Mouse (Mus musculus): ENCODE measurements around the gene Mlh3. TPM values are rescaled to one million over a fixed set of nuclear protein-coding genes. Genes with fewer than 3 reads are reported as not detected.
A peak's percentile ranks its signal among the peaks of the same experiment; 100 is the strongest.

The Mlh3 gene
- polyA plus RNA-seq, 1 experiment from 2014 or later, result 11.8 TPM

DNA sequence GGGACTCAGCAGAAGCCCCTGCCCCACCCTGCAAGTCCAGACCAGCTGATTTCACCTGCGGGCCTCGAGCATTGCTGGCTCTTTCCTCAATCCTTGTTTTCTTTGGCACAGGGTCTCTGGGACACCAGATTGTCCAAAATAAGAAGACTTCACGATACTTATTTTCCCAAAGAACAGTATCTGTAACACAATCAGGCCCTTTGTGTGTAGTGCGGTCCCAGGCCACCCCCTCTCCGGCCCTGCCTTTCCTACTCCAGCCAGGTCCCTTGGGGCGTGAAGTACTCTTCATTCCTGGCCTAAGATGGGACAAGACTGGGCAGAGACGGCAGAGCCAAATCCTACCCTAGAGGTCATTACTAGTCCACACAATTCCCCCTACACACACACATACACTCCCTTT lies 68.2 kb downstream of the Mlh3 start:
- no peak overlapping the region for H3K27ac ChIP-seq (ENCODE audit: low read depth, low read length)
- no peaks in the 10 kb centered on the region for H3K36me3 ChIP-seq (ENCODE audit: control insufficient read depth, insufficient read depth, low read length)
- no peaks in the 10 kb centered on the region for H3K27me3 ChIP-seq (ENCODE audit: control insufficient read depth, insufficient read depth, low read length)
- ATAC-seq (ENCODE audit: low read depth), result no peak
- H3K9me3 ChIP-seq (ENCODE audit: control insufficient read depth, low read length), result no peaks in the 10 kb centered on the region
- 0 out of 2 replicates have a peak, but pooled peaks cover 4% of the 10 kb centered on the region for H3K4me1 ChIP-seq (ENCODE audit: control insufficient read depth, insufficient read depth, low read length)
- no peak overlapping the region for H3K4me3 ChIP-seq (ENCODE audit: low read depth, low read length)
- no peak overlapping the region for H3K9ac ChIP-seq (replicated peaks; ENCODE audit: low read depth, low read length)
- 85% methylated on average over 7 of the region's 7 CpGs for WGBS
- no peak overlapping the region for H3K4me2 ChIP-seq (ENCODE audit: low read depth, low read length)

DNA sequence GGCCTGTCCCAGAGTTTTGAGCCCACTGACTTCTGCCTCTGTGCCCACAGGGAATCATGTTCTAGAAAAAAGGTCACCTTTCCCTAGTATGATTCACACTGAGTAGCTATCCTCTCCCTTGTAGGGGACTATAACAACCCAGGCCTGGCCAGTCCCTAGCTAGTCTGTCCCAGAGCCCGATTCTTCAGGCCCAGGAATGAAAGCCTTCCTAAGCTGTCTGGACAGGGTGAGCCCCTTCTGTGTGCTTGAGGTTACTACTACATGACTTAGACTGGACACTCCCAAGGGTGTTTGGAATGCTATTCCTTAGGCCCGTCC lies 68.6 kb downstream of the Mlh3 start:
- WGBS, result 79% methylated on average over 2 of the region's 2 CpGs
- no peaks in the 10 kb centered on the region for H3K27me3 ChIP-seq (ENCODE audit: control insufficient read depth, insufficient read depth, low read length)
- H3K4me2 ChIP-seq (ENCODE audit: low read depth, low read length), result no peak overlapping the region
- no peaks in the 10 kb centered on the region for H3K9me3 ChIP-seq (ENCODE audit: control insufficient read depth, low read length)
- no peaks in the 10 kb centered on the region for H3K36me3 ChIP-seq (ENCODE audit: control insufficient read depth, insufficient read depth, low read length)
- H3K9ac ChIP-seq (replicated peaks; ENCODE audit: low read depth, low read length), result no peak overlapping the region
- H3K4me1 ChIP-seq (ENCODE audit: control insufficient read depth, insufficient read depth, low read length), result 0 out of 2 replicates have a peak, but pooled peaks cover 4% of the 10 kb centered on the region
- H3K27ac ChIP-seq (ENCODE audit: low read depth, low read length), result no peak overlapping the region
- peak; percentile 41; the same call in 1 of the 2 replicates for ATAC-seq (ENCODE audit: low read depth)
- H3K4me3 ChIP-seq (ENCODE audit: low read depth, low read length), result no peak overlapping the region

- H3K9ac ChIP-seq (replicated peaks; ENCODE audit: low read depth, low read length), result no peak overlapping the region
- H3K9me3 ChIP-seq (ENCODE audit: control insufficient read depth, low read length), result no peaks in the 10 kb centered on the region
- H3K4me1 ChIP-seq (ENCODE audit: control insufficient read depth, insufficient read depth, low read length), result 0 out of 2 replicates have a peak, but pooled peaks cover 4% of the 10 kb centered on the region
- H3K27me3 ChIP-seq (ENCODE audit: control insufficient read depth, insufficient read depth, low read length), result no peaks in the 10 kb centered on the region
- no peak overlapping the region for H3K4me3 ChIP-seq (ENCODE audit: low read depth, low read length)
- ATAC-seq (ENCODE audit: low read depth), result peak; percentile 68
- no peak overlapping the region; the same call in 1 of the 2 replicates for H3K27ac ChIP-seq (ENCODE audit: low read depth, low read length)
- WGBS, result 17% methylated on average over 24 of the region's 24 CpGs
- no peak overlapping the region for H3K4me2 ChIP-seq (ENCODE audit: low read depth, low read length)
- H3K36me3 ChIP-seq (ENCODE audit: control insufficient read depth, insufficient read depth, low read length), result no peaks in the 10 kb centered on the region
Observed at GRCm38 (mm10) chr12:85200929-85201829, 69.2 kb downstream of the Mlh3 start.

GRCm38 (mm10) chr12:85199954-85200353 lies 70.4 kb downstream of the Mlh3 start:
- WGBS, result 100% methylated on average over 1 of the region's 1 CpGs
- ATAC-seq (ENCODE audit: low read depth), result no peak
- H3K36me3 ChIP-seq (ENCODE audit: control insufficient read depth, insufficient read depth, low read length), result no peaks in the 10 kb centered on the region
- no peak overlapping the region for H3K4me2 ChIP-seq (ENCODE audit: low read depth, low read length)
- no peaks in the 10 kb centered on the region for H3K27me3 ChIP-seq (ENCODE audit: control insufficient read depth, insufficient read depth, low read length)
- H3K4me1 ChIP-seq (ENCODE audit: control insufficient read depth, insufficient read depth, low read length), result 0 out of 2 replicates have a peak, but pooled peaks cover 4% of the 10 kb centered on the region
- no peak overlapping the region for H3K27ac ChIP-seq (ENCODE audit: low read depth, low read length)
- H3K4me3 ChIP-seq (ENCODE audit: low read depth, low read length), result no peak overlapping the region
- H3K9ac ChIP-seq (replicated peaks; ENCODE audit: low read depth, low read length), result no peak overlapping the region
- H3K9me3 ChIP-seq (ENCODE audit: control insufficient read depth, low read length), result no peaks in the 10 kb centered on the region

DNA sequence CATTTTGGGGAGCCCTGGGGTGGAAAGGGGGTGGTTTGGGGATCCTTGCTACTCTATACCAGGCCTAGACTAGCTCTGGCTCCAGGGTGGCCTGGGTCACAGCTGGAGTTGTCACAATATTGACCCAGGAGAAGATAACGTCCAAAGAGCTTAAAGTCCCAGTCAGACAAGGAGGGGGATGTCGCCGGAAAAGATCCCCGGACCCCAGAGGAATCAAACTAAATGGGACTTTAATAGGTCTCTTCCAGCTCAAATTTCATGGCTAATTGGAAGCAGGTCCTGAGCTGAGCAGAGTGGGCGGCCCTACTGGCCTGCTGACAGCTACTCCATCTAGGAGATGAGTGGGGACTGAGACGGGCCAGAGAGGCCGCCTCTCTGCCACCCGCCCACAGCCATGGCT lies 72.5 kb downstream of the Mlh3 start:
- H3K9me3 ChIP-seq (ENCODE audit: control insufficient read depth, low read length), result no peaks in the 10 kb centered on the region
- no peaks in the 10 kb centered on the region for H3K36me3 ChIP-seq (ENCODE audit: control insufficient read depth, insufficient read depth, low read length)
- H3K4me3 ChIP-seq (ENCODE audit: low read depth, low read length), result no peak overlapping the region
- no peak overlapping the region for H3K4me2 ChIP-seq (ENCODE audit: low read depth, low read length)
- H3K4me1 ChIP-seq (ENCODE audit: control insufficient read depth, insufficient read depth, low read length), result 0 out of 2 replicates have a peak, but pooled peaks cover 6% of the 10 kb centered on the region
- H3K27ac ChIP-seq (ENCODE audit: low read depth, low read length), result no peak overlapping the region
- ATAC-seq (ENCODE audit: low read depth), result no peak
- no peaks in the 10 kb centered on the region for H3K27me3 ChIP-seq (ENCODE audit: control insufficient read depth, insufficient read depth, low read length)
- 38% methylated on average over 8 of the region's 8 CpGs for WGBS
- no peak overlapping the region for H3K9ac ChIP-seq (replicated peaks; ENCODE audit: low read depth, low read length)

DNA sequence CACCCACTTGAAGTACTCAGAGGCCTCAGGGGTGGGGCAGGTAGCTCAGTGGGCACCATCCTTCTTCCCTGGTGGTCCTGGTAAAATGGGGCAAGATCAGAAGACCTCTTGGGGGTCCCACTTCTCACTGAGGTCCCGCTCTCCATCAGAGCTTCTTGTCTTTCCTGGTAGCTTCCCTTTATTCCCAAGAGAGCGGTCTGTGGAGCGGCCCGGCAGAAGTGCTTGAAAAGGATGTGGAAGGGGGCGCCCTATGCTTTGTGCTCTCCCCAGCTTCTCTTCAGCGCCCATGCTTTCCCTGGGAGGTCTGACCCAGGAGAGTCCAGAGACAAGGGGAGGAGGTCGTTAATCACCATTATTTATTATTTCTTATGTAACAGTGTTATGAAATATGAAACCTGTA lies 73.0 kb downstream of the Mlh3 start:
- H3K9ac ChIP-seq (replicated peaks; ENCODE audit: low read depth, low read length), result no peak overlapping the region
- no peaks in the 10 kb centered on the region for H3K36me3 ChIP-seq (ENCODE audit: control insufficient read depth, insufficient read depth, low read length)
- H3K4me1 ChIP-seq (ENCODE audit: control insufficient read depth, insufficient read depth, low read length), result 0 out of 2 replicates have a peak, but pooled peaks cover 8% of the 10 kb centered on the region
- H3K27ac ChIP-seq (ENCODE audit: low read depth, low read length), result no peak overlapping the region
- WGBS, result 71% methylated on average over 7 of the region's 7 CpGs
- no peak overlapping the region for H3K4me2 ChIP-seq (ENCODE audit: low read depth, low read length)
- no peak overlapping the region for H3K4me3 ChIP-seq (ENCODE audit: low read depth, low read length)
- no peaks in the 10 kb centered on the region for H3K27me3 ChIP-seq (ENCODE audit: control insufficient read depth, insufficient read depth, low read length)
- no peak for ATAC-seq (ENCODE audit: low read depth)
- H3K9me3 ChIP-seq (ENCODE audit: control insufficient read depth, low read length), result no peaks in the 10 kb centered on the region

- Histone ChIP-seq H3K27ac (ENCODE audit: low read depth, low read length) (no peak overlapping the region), H3K4me1 (ENCODE audit: control insufficient read depth, insufficient read depth, low read length) (0 out of 2 replicates have a peak, but pooled peaks cover 5% of the 10 kb centered on the region), H3K9me3 (ENCODE audit: control insufficient read depth, low read length) (no peaks in the 10 kb centered on the region), H3K4me3 (ENCODE audit: low read depth, low read length) (no peak overlapping the region), H3K4me2 (ENCODE audit: low read depth, low read length) (no peak overlapping the region), H3K36me3 (ENCODE audit: control insufficient read depth, insufficient read depth, low read length) (no peaks in the 10 kb centered on the region), H3K9ac (replicated peaks; ENCODE audit: low read depth, low read length) (no peak overlapping the region), H3K27me3 (ENCODE audit: control insufficient read depth, insufficient read depth, low read length) (no peaks in the 10 kb centered on the region)
- WGBS, result 92% methylated on average over 9 of the region's 10 CpGs
- no peak for ATAC-seq (ENCODE audit: low read depth)
Observed at GRCm38 (mm10) chr12:85196191-85196590, 74.2 kb downstream of the Mlh3 start.

DNA sequence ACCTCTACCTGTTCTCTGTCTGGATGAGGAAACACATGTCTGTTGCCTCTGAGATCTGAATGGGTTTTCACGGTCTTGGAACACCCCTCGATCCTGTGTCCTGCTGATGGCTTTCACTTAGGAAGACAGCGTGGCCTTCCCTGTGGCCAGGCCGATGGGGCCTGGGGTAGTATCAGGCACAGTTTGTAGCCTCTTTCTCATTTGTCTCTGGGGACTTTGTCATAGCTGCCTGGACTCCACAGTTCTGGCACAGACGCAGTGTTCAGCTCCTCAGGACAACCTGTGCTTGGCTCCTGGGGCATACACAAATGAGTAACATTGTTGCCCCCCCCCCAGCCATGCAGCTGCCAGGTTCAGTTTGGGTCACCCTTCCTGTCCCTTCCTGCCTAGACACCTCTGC lies 75.3 kb downstream of the Mlh3 start:
- Histone ChIP-seq H3K4me1 (ENCODE audit: control insufficient read depth, insufficient read depth, low read length) (0 out of 2 replicates have a peak, but pooled peaks cover 4% of the 10 kb centered on the region), H3K27me3 (ENCODE audit: control insufficient read depth, insufficient read depth, low read length) (no peaks in the 10 kb centered on the region), H3K4me2 (ENCODE audit: low read depth, low read length) (no peak overlapping the region), H3K9ac (replicated peaks; ENCODE audit: low read depth, low read length) (no peak overlapping the region), H3K36me3 (ENCODE audit: control insufficient read depth, insufficient read depth, low read length) (no peaks in the 10 kb centered on the region), H3K9me3 (ENCODE audit: control insufficient read depth, low read length) (no peaks in the 10 kb centered on the region), H3K27ac (ENCODE audit: low read depth, low read length) (no peak overlapping the region), H3K4me3 (ENCODE audit: low read depth, low read length) (no peak overlapping the region)
- 84% methylated on average over 5 of the region's 5 CpGs for WGBS
- ATAC-seq (ENCODE audit: low read depth), result 0 out of 2 replicates have a peak, but pooled peaks have one; percentile 7

DNA sequence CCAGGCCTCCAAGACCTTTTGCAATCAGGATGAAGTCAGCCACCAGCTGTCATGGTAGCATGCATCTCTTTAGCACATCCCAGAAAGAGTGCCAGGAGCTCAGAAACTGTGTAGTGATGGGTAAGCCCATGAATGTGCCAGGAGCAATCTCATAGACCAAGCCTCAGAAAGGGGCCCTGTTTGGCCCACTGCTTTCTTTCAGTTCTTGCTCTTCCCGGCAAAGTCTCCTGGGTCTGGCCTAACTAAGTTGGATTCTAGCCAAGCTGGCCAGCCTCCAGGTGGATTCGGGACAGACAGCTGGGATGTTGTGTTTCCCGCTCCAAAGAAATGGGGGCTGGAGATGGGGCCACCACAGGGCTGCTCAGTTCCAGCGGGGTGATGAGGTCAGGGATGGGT lies 75.8 kb downstream of the Mlh3 start:
- Histone ChIP-seq H3K36me3 (ENCODE audit: control insufficient read depth, insufficient read depth, low read length) (no peaks in the 10 kb centered on the region), H3K9me3 (ENCODE audit: control insufficient read depth, low read length) (no peaks in the 10 kb centered on the region), H3K4me1 (ENCODE audit: control insufficient read depth, insufficient read depth, low read length) (0 out of 2 replicates have a peak, but pooled peaks cover 4% of the 10 kb centered on the region), H3K27ac (ENCODE audit: low read depth, low read length) (no peak overlapping the region), H3K4me2 (ENCODE audit: low read depth, low read length) (no peak overlapping the region), H3K9ac (replicated peaks; ENCODE audit: low read depth, low read length) (no peak overlapping the region), H3K27me3 (ENCODE audit: control insufficient read depth, insufficient read depth, low read length) (no peaks in the 10 kb centered on the region), H3K4me3 (ENCODE audit: low read depth, low read length) (no peak overlapping the region)
- ATAC-seq (ENCODE audit: low read depth), result peak; percentile 57; the same call in 1 of the 2 replicates
- 51% methylated on average over 4 of the region's 4 CpGs for WGBS

Measured in neural tube, embryonic 14.5 days (tissue).